Mouse (Mus musculus) hindbrain, embryonic 15.5 days (tissue): ENCODE data around the gene Cox11. TPM values are rescaled to one million over a fixed set of nuclear protein-coding genes. Genes with fewer than 3 reads are reported as not detected.

ENCODE experiments used
- ATAC-seq: fragments of 200-750 bp; cut with Nextera tagmentation; 2 replicates; pipeline ENCODE4 v1.8.0; 2017; ENCODE audit warnings: low read depth, moderate number of reproducible peaks, moderate TSS enrichment; ENCODE audit not compliant: low FRiP score
- H3K27ac ChIP-seq: fragments of 300-500 bp; sonication (generic); replicated peaks from 2 replicates; pipeline ENCODE4 v1.5.1; 2015; ENCODE audit warnings: mild to moderate bottlenecking, inconsistent platforms
- H3K27me3 ChIP-seq: fragments of 300-500 bp; sonication (generic); 2 replicates; pipeline ENCODE4 v1.6.1; 2015; ENCODE audit warnings: control low read depth, inconsistent platforms
- H3K36me3 ChIP-seq: fragments of 300-500 bp; sonication (generic); 2 replicates; pipeline ENCODE4 v1.6.1; 2015; ENCODE audit warnings: control low read depth, inconsistent platforms
- H3K4me1 ChIP-seq: fragments of 300-500 bp; sonication (generic); replicated peaks from 2 replicates; pipeline ENCODE4 v1.6.1; 2015; ENCODE audit warnings: control low read depth, inconsistent platforms
- H3K4me2 ChIP-seq: fragments of 300-500 bp; sonication (generic); 2 replicates; pipeline ENCODE4 v1.6.1; 2015; ENCODE audit warnings: moderate library complexity, mild to moderate bottlenecking, inconsistent platforms
- H3K4me3 ChIP-seq: fragments of 300-500 bp; sonication (generic); 2 replicates; pipeline ENCODE4 v1.5.1; 2015; ENCODE audit warnings: mild to moderate bottlenecking, inconsistent platforms
- H3K9ac ChIP-seq: fragments of 300-500 bp; sonication (generic); 2 replicates; pipeline ENCODE4 v1.6.1; 2015; ENCODE audit warnings: inconsistent platforms
- H3K9me3 ChIP-seq: fragments of 300-500 bp; sonication (generic); 2 replicates; pipeline ENCODE4 v1.6.1; 2016; ENCODE audit warnings: control low read depth, inconsistent platforms
- WGBS: fragments of 180-500 bp; shearing (Covaris S2); methylation state at CpG from one replicate; pipeline ENCODE4 v1.1.7; 2015; 5-methylcytosine and 5-hydroxymethylcytosine counted together
- polyA plus RNA-seq: library from polyadenylated mRNA; unstranded; fragments of >200 nt; fragmentation: Nextera tagmentation; extraction: Ambion mirVana; gene quantifications from 2 replicates; pipeline ENCODE4 v1.2.1, GENCODE M21; 2015

The Cox11 gene
- polyA plus RNA-seq = 41.4 and 44.1 TPM in 2 replicates

- under 1% methylated on average over 47 of the region's 48 CpGs for WGBS
- Histone ChIP-seq H3K27me3 (no peaks in the 10 kb centered on the region), H3K4me1 (peaks cover 29% of the 10 kb centered on the region), H3K36me3 (peaks cover 8% of the 10 kb centered on the region; the same call in 1 of the 2 replicates), H3K4me3 (peak within 1 kb of the TSS; percentile 89), H3K4me2 (peak within 1 kb of the TSS; percentile 74), H3K9me3 (no peaks in the 10 kb centered on the region), H3K9ac (peak within 1 kb of the TSS; percentile 96), H3K27ac (peak within 1 kb of the TSS; percentile 92)
- ATAC-seq = peak; percentile 96
Observed at GRCm38 (mm10) chr11:90637440-90638311, at the start of gene Cox11, which contains the start of gene Stxbp4. TSS of gene Cox11 (plus strand) at chr11:90638173. TSS of gene Stxbp4 (minus strand) at chr11:90638084.

- no peaks in the 10 kb centered on the region for H3K9me3 ChIP-seq
- no peak for ATAC-seq
- H3K9ac ChIP-seq = no peak overlapping the region
- no peak overlapping the region for H3K4me2 ChIP-seq
- H3K27me3 ChIP-seq = no peaks in the 10 kb centered on the region
- no peak overlapping the region for H3K27ac ChIP-seq
- no peak overlapping the region for H3K4me3 ChIP-seq
- WGBS = 66% methylated on average over 1 of the region's 1 CpGs
- no peaks in the 10 kb centered on the region for H3K4me1 ChIP-seq
- peaks cover 26% of the 10 kb centered on the region for H3K36me3 ChIP-seq
Observed at GRCm38 (mm10) chr11:90590996-90591395, 47.0 kb upstream of the Cox11 start.

GRCm38 (mm10) chr11:90595826-90596225 is 42.1 kb upstream of the Cox11 start:
- Histone ChIP-seq H3K9ac (no peak overlapping the region), H3K27ac (no peak overlapping the region), H3K4me3 (no peak overlapping the region), H3K9me3 (no peaks in the 10 kb centered on the region), H3K4me1 (no peaks in the 10 kb centered on the region), H3K36me3 (peaks cover 10% of the 10 kb centered on the region; the same call in 1 of the 2 replicates), H3K27me3 (no peaks in the 10 kb centered on the region), H3K4me2 (no peak overlapping the region)
- 83% methylated on average over 1 of the region's 1 CpGs for WGBS
- ATAC-seq = no peak

GRCm38 (mm10) chr11:90603066-90603465 is 34.9 kb upstream of the Cox11 start:
- Histone ChIP-seq H3K4me3 (no peak overlapping the region), H3K4me1 (no peaks in the 10 kb centered on the region), H3K9me3 (no peaks in the 10 kb centered on the region), H3K36me3 (0 out of 2 replicates have a peak, but pooled peaks cover 4% of the 10 kb centered on the region), H3K4me2 (no peak overlapping the region), H3K9ac (no peak overlapping the region), H3K27ac (no peak overlapping the region), H3K27me3 (no peaks in the 10 kb centered on the region)
- WGBS = 97% methylated on average over 2 of the region's 2 CpGs
- no peak for ATAC-seq

- no peaks in the 10 kb centered on the region for H3K4me1 ChIP-seq
- no peak overlapping the region for H3K27ac ChIP-seq
- H3K4me2 ChIP-seq = no peak overlapping the region
- ATAC-seq = no peak
- no peaks in the 10 kb centered on the region for H3K9me3 ChIP-seq
- H3K9ac ChIP-seq = no peak overlapping the region
- no peaks in the 10 kb centered on the region for H3K27me3 ChIP-seq
- no peak overlapping the region for H3K4me3 ChIP-seq
- H3K36me3 ChIP-seq = 0 out of 2 replicates have a peak, but pooled peaks cover under 1% of the 10 kb centered on the region
Observed at GRCm38 (mm10) chr11:90612118-90612517, 25.9 kb upstream of the Cox11 start.

GRCm38 (mm10) chr11:90614743-90615142 is 23.2 kb upstream of the Cox11 start:
- no peak overlapping the region for H3K4me2 ChIP-seq
- H3K9me3 ChIP-seq = no peaks in the 10 kb centered on the region
- no peaks in the 10 kb centered on the region for H3K4me1 ChIP-seq
- WGBS = 89% methylated on average over 6 of the region's 6 CpGs
- H3K27ac ChIP-seq = no peak overlapping the region
- no peak overlapping the region for H3K4me3 ChIP-seq
- no peaks in the 10 kb centered on the region for H3K36me3 ChIP-seq
- no peaks in the 10 kb centered on the region for H3K27me3 ChIP-seq
- ATAC-seq = no peak
- no peak overlapping the region for H3K9ac ChIP-seq

GRCm38 (mm10) chr11:90616431-90616830 is 21.5 kb upstream of the Cox11 start:
- Histone ChIP-seq H3K4me1 (no peaks in the 10 kb centered on the region), H3K4me2 (no peak overlapping the region), H3K27me3 (no peaks in the 10 kb centered on the region), H3K4me3 (no peak overlapping the region), H3K9ac (no peak overlapping the region), H3K9me3 (no peaks in the 10 kb centered on the region), H3K27ac (no peak overlapping the region), H3K36me3 (no peaks in the 10 kb centered on the region)
- ATAC-seq = no peak

GRCm38 (mm10) chr11:90622044-90622443 is 15.9 kb upstream of the Cox11 start:
- no peaks in the 10 kb centered on the region for H3K27me3 ChIP-seq
- WGBS = 74% methylated on average over 12 of the region's 12 CpGs
- no peak overlapping the region for H3K27ac ChIP-seq
- H3K9me3 ChIP-seq = no peaks in the 10 kb centered on the region
- H3K36me3 ChIP-seq = no peaks in the 10 kb centered on the region
- no peak overlapping the region for H3K4me3 ChIP-seq
- H3K4me2 ChIP-seq = no peak overlapping the region
- no peak overlapping the region for H3K9ac ChIP-seq
- no peak; the same call in 1 of the 2 replicates for ATAC-seq
- no peaks in the 10 kb centered on the region; the same call in none of the 2 replicates for H3K4me1 ChIP-seq

GRCm38 (mm10) chr11:90622500-90622899 is 15.5 kb upstream of the Cox11 start:
- H3K4me2 ChIP-seq = no peak overlapping the region
- H3K27me3 ChIP-seq = no peaks in the 10 kb centered on the region
- H3K27ac ChIP-seq = no peak overlapping the region
- H3K36me3 ChIP-seq = no peaks in the 10 kb centered on the region
- H3K9me3 ChIP-seq = no peaks in the 10 kb centered on the region
- H3K4me1 ChIP-seq = no peaks in the 10 kb centered on the region; the same call in none of the 2 replicates
- 83% methylated on average over 7 of the region's 7 CpGs for WGBS
- no peak overlapping the region for H3K4me3 ChIP-seq
- no peak overlapping the region for H3K9ac ChIP-seq
- no peak for ATAC-seq

- Histone ChIP-seq H3K9me3 (no peaks in the 10 kb centered on the region), H3K4me3 (no peak overlapping the region), H3K4me2 (no peak overlapping the region), H3K27me3 (no peaks in the 10 kb centered on the region), H3K36me3 (no peaks in the 10 kb centered on the region), H3K9ac (no peak overlapping the region), H3K27ac (no peak overlapping the region), H3K4me1 (no peaks in the 10 kb centered on the region; the same call in none of the 2 replicates)
- 58% methylated on average over 6 of the region's 6 CpGs for WGBS
- no peak for ATAC-seq
Observed at GRCm38 (mm10) chr11:90623477-90623876, 14.5 kb upstream of the Cox11 start.

- Histone ChIP-seq H3K9ac (no peak overlapping the region), H3K4me2 (no peak overlapping the region), H3K27ac (no peak overlapping the region), H3K36me3 (no peaks in the 10 kb centered on the region), H3K9me3 (no peaks in the 10 kb centered on the region), H3K27me3 (no peaks in the 10 kb centered on the region), H3K4me3 (no peak overlapping the region), H3K4me1 (no peaks in the 10 kb centered on the region; the same call in none of the 2 replicates)
- 88% methylated on average over 1 of the region's 1 CpGs for WGBS
- ATAC-seq = no peak
Observed at GRCm38 (mm10) chr11:90625174-90625573, 12.8 kb upstream of the Cox11 start.

GRCm38 (mm10) chr11:90627751-90628150 is 10.2 kb upstream of the Cox11 start:
- WGBS = 71% methylated on average over 1 of the region's 1 CpGs
- no peak overlapping the region for H3K4me3 ChIP-seq
- H3K9ac ChIP-seq = no peak overlapping the region
- H3K36me3 ChIP-seq = no peaks in the 10 kb centered on the region
- no peak overlapping the region for H3K27ac ChIP-seq
- H3K9me3 ChIP-seq = no peaks in the 10 kb centered on the region
- no peaks in the 10 kb centered on the region for H3K4me1 ChIP-seq
- no peaks in the 10 kb centered on the region for H3K27me3 ChIP-seq
- no peak for ATAC-seq
- no peak overlapping the region for H3K4me2 ChIP-seq
